In the genomic region with DNA sequence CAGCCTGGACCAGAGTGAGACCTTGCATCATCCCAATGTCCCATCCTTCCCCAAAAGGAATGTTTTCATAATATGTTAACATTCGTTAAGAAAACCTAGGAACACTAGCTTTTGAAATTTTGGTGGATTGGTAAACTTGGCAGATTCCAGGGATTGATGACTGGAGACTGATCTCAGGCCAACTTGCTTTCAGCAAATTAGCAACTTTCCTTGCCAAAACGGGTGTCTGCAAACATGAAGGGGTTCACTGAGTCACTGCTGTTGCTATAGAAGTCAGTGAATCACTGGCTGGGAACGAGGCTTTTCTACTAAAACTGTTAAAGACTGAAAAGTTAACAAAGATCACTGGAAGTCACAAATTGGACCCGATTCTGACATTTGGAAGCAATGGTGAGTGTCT, we compare ENCODE assay signal across 20 mouse cellular contexts. TPM values are rescaled to one million over a fixed set of nuclear protein-coding genes. Genes with fewer than 3 reads are reported as not detected.
DNase-seq lines count a peak whose midpoint lies in the region; ATAC-seq and TF ChIP-seq lines count a peak whose summit lies in the region.
"Had no signal": no experiment of that assay in that cellular context is flagged by ENCODE, and none has a peak within 500 bp of the region (broad histone marks: within the 10 kb centered on the region; RNA-seq: fewer than 3 reads in every experiment).

No protein-coding gene starts in this region.

- no peak for TF ChIP-seq CTCF in forebrain, postnatal 0 days (IDR thresholded peaks at IDR 0.05; ENCODE audit: low read depth)
- no peak for TF ChIP-seq CTCF in brain, embryonic 14.5 days (IDR thresholded peaks at IDR 0.05; ENCODE audit: borderline replicate concordance, extremely low read depth, insufficient read depth, insufficient read length)

- no peaks in the 10 kb centered on the region for H3K36me3 ChIP-seq in forebrain, postnatal 0 days (ENCODE audit: insufficient read depth)
- no peaks in the 10 kb centered on the region for H3K36me3 ChIP-seq in forebrain, embryonic 12.5 days (replicated peaks)
- H3K36me3 ChIP-seq: limb, embryonic 10.5 days; midbrain, embryonic 15.5 days; stomach, embryonic 15.5 days had no signal

- peak; percentile 67 for DNase-seq in forebrain, postnatal 0 days
- DNase-seq in lung, postnatal 10 days: peak; percentile 54
- DNase-seq in lung, postnatal 25 days (ENCODE audit: low spot score): no peak
- peak; percentile 85 for DNase-seq in Muller cell, postnatal 12 days (ENCODE audit: inconsistent ontology term)
- peak; percentile 74 for DNase-seq in brain, embryonic 14.5 days (ENCODE audit: low read depth)
- DNase-seq in urinary bladder, postnatal 4 days (ENCODE audit: low spot score in 2 of 2): no peak
- no peak for DNase-seq in cerebellum, postnatal 14 days
- DNase-seq: cerebellum, adult 11-12 months; gastrocnemius, postnatal 36 days; heart, postnatal 36 days; kidney, adult 2 months; kidney, postnatal 25 days; layer of hippocampus, postnatal 36 days; liver, embryonic 13.5 days; thymus, postnatal 36 days had no signal

- H3K9ac ChIP-seq in forebrain, postnatal 0 days: no peak overlapping the region
- H3K9ac ChIP-seq in forebrain, embryonic 12.5 days: no peak overlapping the region
- H3K9ac ChIP-seq: liver, embryonic 13.5 days; midbrain, embryonic 15.5 days; stomach, embryonic 15.5 days had no signal

- no peaks in the 10 kb centered on the region for H3K27me3 ChIP-seq in forebrain, postnatal 0 days (ENCODE audit: insufficient read depth, low read length)
- H3K27me3 ChIP-seq in forebrain, embryonic 12.5 days: peaks cover 8% of the 10 kb centered on the region

- no peak for ATAC-seq in forebrain, postnatal 0 days
- ATAC-seq in forebrain, embryonic 12.5 days (ENCODE audit: low FRiP score): no peak

- H3K4me3 ChIP-seq in forebrain, postnatal 0 days (ENCODE audit: low read depth, low read length): no peak overlapping the region
- no peak overlapping the region for H3K4me3 ChIP-seq in forebrain, embryonic 12.5 days (replicated peaks)
- H3K4me3 ChIP-seq: liver, embryonic 13.5 days; midbrain, embryonic 15.5 days had no signal

- H3K27ac ChIP-seq in forebrain, postnatal 0 days (ENCODE audit: low read depth, low read length): no peak overlapping the region
- no peak overlapping the region for H3K27ac ChIP-seq in forebrain, embryonic 12.5 days
- H3K27ac ChIP-seq: limb, embryonic 10.5 days; liver, embryonic 13.5 days; midbrain, embryonic 15.5 days; stomach, embryonic 15.5 days had no signal

- H3K9me3 ChIP-seq in forebrain, postnatal 0 days (ENCODE audit: low read length): no peaks in the 10 kb centered on the region
- no peaks in the 10 kb centered on the region for H3K9me3 ChIP-seq in forebrain, embryonic 12.5 days
- H3K9me3 ChIP-seq: limb, embryonic 10.5 days; liver, embryonic 13.5 days; midbrain, embryonic 15.5 days; stomach, embryonic 15.5 days had no signal

- no peak for TF ChIP-seq POLR2A in brain, embryonic 14.5 days (IDR thresholded peaks at IDR 0.05; ENCODE audit: borderline replicate concordance, extremely low read depth, insufficient read depth, insufficient read length, poor library complexity, severe bottlenecking)

- WGBS in forebrain, postnatal 0 days: 48% methylated on average over 4 of the region's 4 CpGs
- WGBS in forebrain, embryonic 12.5 days: 78% methylated on average over 4 of the region's 4 CpGs

- H3K4me1 ChIP-seq in forebrain, postnatal 0 days (ENCODE audit: insufficient read depth): peaks cover 7% of the 10 kb centered on the region
- H3K4me1 ChIP-seq in forebrain, embryonic 12.5 days: peaks cover 26% of the 10 kb centered on the region

- H3K4me2 ChIP-seq in forebrain, postnatal 0 days (ENCODE audit: low read depth): no peak overlapping the region
- H3K4me2 ChIP-seq in forebrain, embryonic 12.5 days: no peak overlapping the region

RNA-seq across cellular contexts. Expression of a gene that starts 0.9 kb away (rescaled TPM):
- 0.33 and 0.46 TPM in 2 replicates for total RNA-seq in forebrain, postnatal 0 days (2014; rRNA removed)
- polyA plus RNA-seq in forebrain, postnatal 0 days (2015; fragmentation: Nextera tagmentation; extraction: Ambion mirVana): 0.24 and 0.27 TPM in 2 replicates
- 0.81 and 1.1 TPM in 2 replicates for polyA plus RNA-seq in forebrain, embryonic 12.5 days (2016; fragmentation: Nextera tagmentation; extraction: Ambion mirVana)
- polyA plus RNA-seq in brain, embryonic 14.5 days (2012; rRNA removed): 0.20 and 0.41 TPM in 2 replicates
- total RNA-seq: common myeloid progenitor, adult 5-6 weeks; heart, postnatal 36 days had no signal
- polyA plus RNA-seq: liver, embryonic 13.5 days had no signal

RNA-seq across cellular contexts. Expression of a gene that starts 3.2 kb away (rescaled TPM):
- total RNA-seq in forebrain, postnatal 0 days (2014; rRNA removed): 17.4 and 25.7 TPM in 2 replicates
- 22.3 and 24.0 TPM in 2 replicates for polyA plus RNA-seq in forebrain, postnatal 0 days (2015; fragmentation: Nextera tagmentation; extraction: Ambion mirVana)
- polyA plus RNA-seq in forebrain, embryonic 12.5 days (2016; fragmentation: Nextera tagmentation; extraction: Ambion mirVana): 14.1 and 15.1 TPM in 2 replicates
- 18.6 and 23.1 TPM in 2 replicates for polyA plus RNA-seq in brain, embryonic 14.5 days (2012; rRNA removed)

RNA-seq across cellular contexts. Expression of a gene that starts 7.0 kb away (rescaled TPM):
- total RNA-seq in forebrain, postnatal 0 days (2014; rRNA removed): 36.8 and 37.5 TPM in 2 replicates
- polyA plus RNA-seq in forebrain, postnatal 0 days (2015; fragmentation: Nextera tagmentation; extraction: Ambion mirVana): 21.3 and 25.3 TPM in 2 replicates
- polyA plus RNA-seq in forebrain, embryonic 12.5 days (2016; fragmentation: Nextera tagmentation; extraction: Ambion mirVana): 26.2 and 34.6 TPM in 2 replicates
- polyA plus RNA-seq in brain, embryonic 14.5 days (2012; rRNA removed): 49.0 and 55.7 TPM in 2 replicates

RNA-seq across cellular contexts. Expression of a gene that starts 30.5 kb away (rescaled TPM):
- 84.2 and 97.3 TPM in 2 replicates for total RNA-seq in forebrain, postnatal 0 days (2014; rRNA removed)
- 47.7 and 56.7 TPM in 2 replicates for polyA plus RNA-seq in forebrain, postnatal 0 days (2015; fragmentation: Nextera tagmentation; extraction: Ambion mirVana)
- polyA plus RNA-seq in forebrain, embryonic 12.5 days (2016; fragmentation: Nextera tagmentation; extraction: Ambion mirVana): 52.0 and 52.9 TPM in 2 replicates
- polyA plus RNA-seq in brain, embryonic 14.5 days (2012; rRNA removed): 64.1 and 73.4 TPM in 2 replicates

RNA-seq across cellular contexts. Expression of a gene that starts 47.0 kb away (rescaled TPM):
- 0.38 and 1.8 TPM in 2 replicates for total RNA-seq in forebrain, postnatal 0 days (2014; rRNA removed)
- 0.28 and 0.44 TPM in 2 replicates for polyA plus RNA-seq in forebrain, postnatal 0 days (2015; fragmentation: Nextera tagmentation; extraction: Ambion mirVana)
- polyA plus RNA-seq in forebrain, embryonic 12.5 days (2016; fragmentation: Nextera tagmentation; extraction: Ambion mirVana): 0.51 and 0.63 TPM in 2 replicates
- 0.37 and 0.64 TPM in 2 replicates for polyA plus RNA-seq in brain, embryonic 14.5 days (2012; rRNA removed)

Comparison
In these comparisons a context has a peak if more than half of its experiments do, and no peak if none do; other contexts are left out.
1. DNase-seq: peak in forebrain, postnatal 0 days (single experiment), lung, postnatal 10 days (single experiment), Muller cell, postnatal 12 days (single experiment) and brain, embryonic 14.5 days (single experiment); none in lung, postnatal 25 days (single experiment), urinary bladder, postnatal 4 days (0 of 2) and cerebellum, postnatal 14 days (0 of 2).